Mouse (Mus musculus) bone marrow macrophage, adult 2 months (primary cell): ENCODE results near the gene Gm9999. TPM values are rescaled to one million over a fixed set of nuclear protein-coding genes. Genes with fewer than 3 reads are reported as not detected.

Experiments
- H3K27ac ChIP-seq: 2 replicates; pipeline ENCODE4 v1.5.1; 2012; ENCODE audit warnings: low read depth, low read length; ENCODE audit not compliant: insufficient read depth
- H3K4me1 ChIP-seq: 2 replicates; pipeline ENCODE4 v1.6.1; 2012; ENCODE audit warnings: low read length; ENCODE audit not compliant: control insufficient read depth, insufficient read depth
- H3K4me3 ChIP-seq: 2 replicates; pipeline ENCODE4 v1.5.1; 2012; ENCODE audit warnings: mild to moderate bottlenecking, low read length, moderate library complexity; ENCODE audit not compliant: insufficient read depth
- CTCF ChIP-seq: IDR thresholded peaks from 2 replicates; pipeline ENCODE4 v1.5.1; 2012; ENCODE audit warnings: low read depth, mild to moderate bottlenecking, low read length, moderate library complexity
- POLR2A ChIP-seq: IDR thresholded peaks from 2 replicates; pipeline ENCODE4 v1.6.1; 2012; ENCODE audit warnings: mild to moderate bottlenecking, low read depth, low read length, borderline replicate concordance
- polyA plus RNA-seq: library from polyadenylated mRNA; stranded (reverse); fragments of >200 nt; gene quantifications from 2 replicates; pipeline ENCODE4 v1.2.4, GENCODE M21; 2012; ENCODE audit not compliant: missing spikeins, insufficient read depth, insufficient read length

Gm9999 gene
- polyA plus RNA-seq, 1 experiment, result not detected

- TF ChIP-seq POLR2A, result peak; percentile 70; the same call in 1 of the 2 replicates
- TF ChIP-seq CTCF, result no peak
- peak within 1 kb of the TSS; percentile 77 for H3K4me3 ChIP-seq
- H3K27ac ChIP-seq, result peak within 1 kb of the TSS; percentile 79
- H3K4me1 ChIP-seq, result peaks cover 17% of the 10 kb centered on the region
These were observed 25.0 kb downstream of the Gm9999 start, which contains the start of gene Spty2d1 for GRCm38 (mm10) chr7:47008168-47008993. TSS of gene Spty2d1 (minus strand) at chr7:47008411.

GRCm38 (mm10) chr7:47013131-47013767, 29.9 kb downstream of the Gm9999 start:
- H3K4me3 ChIP-seq, result no peak overlapping the region

GRCm38 (mm10) chr7:47014564-47015389, 31.4 kb downstream of the Gm9999 start:
- Histone ChIP-seq H3K27ac (peak overlapping the region; percentile 44), H3K4me1 (peaks cover 23% of the 10 kb centered on the region), H3K4me3 (peak overlapping the region; percentile 24)
- TF ChIP-seq POLR2A (no peak), CTCF (no peak)

More at GRCm38 (mm10) chr7:47013131-47013767, 29.9 kb downstream of the Gm9999 start:
- no peak for TF ChIP-seq CTCF
- TF ChIP-seq POLR2A, result no peak
- Histone ChIP-seq H3K27ac (no peak overlapping the region), H3K4me1 (peaks cover 27% of the 10 kb centered on the region)

- Histone ChIP-seq H3K27ac (peak overlapping the region; percentile 44), H3K4me1 (peaks cover 23% of the 10 kb centered on the region), H3K4me3 (no peak overlapping the region)
- TF ChIP-seq POLR2A (no peak), CTCF (0 out of 2 replicates have a peak, but pooled peaks have one; percentile 24)
These were observed 32.1 kb downstream of the Gm9999 start for GRCm38 (mm10) chr7:47015390-47016065.

GRCm38 (mm10) chr7:47016602-47017001, 33.2 kb downstream of the Gm9999 start:
- H3K27ac ChIP-seq, result no peak overlapping the region
- TF ChIP-seq POLR2A, result no peak
- TF ChIP-seq CTCF, result no peak
- peaks cover 23% of the 10 kb centered on the region for H3K4me1 ChIP-seq
- no peak overlapping the region for H3K4me3 ChIP-seq

- peaks cover 28% of the 10 kb centered on the region for H3K4me1 ChIP-seq
- H3K27ac ChIP-seq, result no peak overlapping the region
- no peak for TF ChIP-seq POLR2A
- no peak for TF ChIP-seq CTCF
- H3K4me3 ChIP-seq, result no peak overlapping the region
These were observed 33.8 kb downstream of the Gm9999 start for GRCm38 (mm10) chr7:47017146-47017545.

- Histone ChIP-seq H3K4me3 (no peak overlapping the region), H3K27ac (no peak overlapping the region), H3K4me1 (peaks cover 17% of the 10 kb centered on the region)
- TF ChIP-seq POLR2A (no peak), CTCF (no peak)
These were observed 36.3 kb downstream of the Gm9999 start for GRCm38 (mm10) chr7:47019641-47020040.

GRCm38 (mm10) chr7:47020956-47021355, 37.6 kb downstream of the Gm9999 start:
- H3K4me3 ChIP-seq, result no peak overlapping the region
- no peak overlapping the region for H3K27ac ChIP-seq
- peaks cover 10% of the 10 kb centered on the region for H3K4me1 ChIP-seq
- TF ChIP-seq POLR2A (no peak), CTCF (no peak)

GRCm38 (mm10) chr7:47022482-47022881, 39.1 kb downstream of the Gm9999 start:
- peaks cover 10% of the 10 kb centered on the region for H3K4me1 ChIP-seq
- no peak for TF ChIP-seq POLR2A
- no peak for TF ChIP-seq CTCF

More at GRCm38 (mm10) chr7:47022482-47022881, 39.1 kb downstream of the Gm9999 start:
- H3K27ac ChIP-seq, result peak overlapping the region; percentile 78
- peak overlapping the region; percentile 34 for H3K4me3 ChIP-seq
